Mouse (Mus musculus): Measurements from ENCODE around the gene Hmox1. TPM values are rescaled to one million over a fixed set of nuclear protein-coding genes. Genes with fewer than 3 reads are reported as not detected.
A peak's percentile ranks its signal among the peaks of the same experiment; 100 is the strongest.

Hmox1 gene
- 19.9 and 28.3 TPM in 2 replicates for polyA plus RNA-seq (2016; fragmentation: Nextera tagmentation; extraction: Ambion mirVana)

GRCm38 (mm10) chr8:75093399-75094156, at the start of gene Hmox1:
TSS of gene Hmox1 (plus strand) at chr8:75093621.
- WGBS, result under 1% methylated on average over 36 of the region's 36 CpGs
- Histone ChIP-seq H3K9me3 (no peaks in the 10 kb centered on the region), H3K36me3 (peaks cover 29% of the 10 kb centered on the region), H3K4me1 (peaks cover 21% of the 10 kb centered on the region), H3K27ac (peak within 1 kb of the TSS; percentile 90), H3K27me3 (ENCODE audit: insufficient read depth, poor library complexity, severe bottlenecking) (peaks cover 5% of the 10 kb centered on the region; the same call in 1 of the 2 replicates), H3K4me3 (peak within 1 kb of the TSS; percentile 84)
- peak; percentile 95 for DNase-seq (ENCODE audit: low spot score)

- no peak overlapping the region for H3K4me3 ChIP-seq
- H3K9me3 ChIP-seq, result no peaks in the 10 kb centered on the region
- DNase-seq (ENCODE audit: low spot score), result no peak
- no peaks in the 10 kb centered on the region for H3K27me3 ChIP-seq (ENCODE audit: insufficient read depth, poor library complexity, severe bottlenecking)
- peaks cover 11% of the 10 kb centered on the region for H3K4me1 ChIP-seq
- H3K36me3 ChIP-seq, result peaks cover 9% of the 10 kb centered on the region; the same call in 1 of the 2 replicates
- 78% methylated on average over 1 of the region's 1 CpGs for WGBS
- H3K27ac ChIP-seq, result no peak overlapping the region; the same call in 1 of the 2 replicates
Observed at GRCm38 (mm10) chr8:75046303-75046702, 47.1 kb upstream of the Hmox1 start.

GRCm38 (mm10) chr8:75047784-75048183, 45.6 kb upstream of the Hmox1 start:
- H3K4me3 ChIP-seq, result no peak overlapping the region
- H3K4me1 ChIP-seq, result peaks cover 11% of the 10 kb centered on the region

GRCm38 (mm10) chr8:75053342-75053741, 40.1 kb upstream of the Hmox1 start:
- no peak overlapping the region for H3K27ac ChIP-seq
- no peak for DNase-seq (ENCODE audit: low spot score)
- no peak overlapping the region for H3K4me3 ChIP-seq
- WGBS, result 89% methylated on average over 4 of the region's 4 CpGs
- H3K27me3 ChIP-seq (ENCODE audit: insufficient read depth, poor library complexity, severe bottlenecking), result no peaks in the 10 kb centered on the region
- no peaks in the 10 kb centered on the region for H3K9me3 ChIP-seq
- no peaks in the 10 kb centered on the region for H3K4me1 ChIP-seq
- peaks cover 40% of the 10 kb centered on the region for H3K36me3 ChIP-seq

More at GRCm38 (mm10) chr8:75047784-75048183, 45.6 kb upstream of the Hmox1 start:
- Histone ChIP-seq H3K9me3 (no peaks in the 10 kb centered on the region), H3K27ac (no peak overlapping the region), H3K36me3 (peaks cover 13% of the 10 kb centered on the region; the same call in 1 of the 2 replicates), H3K27me3 (ENCODE audit: insufficient read depth, poor library complexity, severe bottlenecking) (no peaks in the 10 kb centered on the region)
- WGBS, result 85% methylated on average over 3 of the region's 3 CpGs
- no peak for DNase-seq (ENCODE audit: low spot score)

- WGBS, result 85% methylated on average over 2 of the region's 2 CpGs
- H3K27me3 ChIP-seq (ENCODE audit: insufficient read depth, poor library complexity, severe bottlenecking), result no peaks in the 10 kb centered on the region
- peaks cover 50% of the 10 kb centered on the region for H3K36me3 ChIP-seq
- H3K4me3 ChIP-seq, result no peak overlapping the region
- DNase-seq (ENCODE audit: low spot score), result no peak
- no peaks in the 10 kb centered on the region for H3K4me1 ChIP-seq
- no peaks in the 10 kb centered on the region for H3K9me3 ChIP-seq
- no peak overlapping the region for H3K27ac ChIP-seq
Observed at GRCm38 (mm10) chr8:75055673-75056072, 37.7 kb upstream of the Hmox1 start.

GRCm38 (mm10) chr8:75060022-75060421, 33.4 kb upstream of the Hmox1 start:
- Histone ChIP-seq H3K9me3 (no peaks in the 10 kb centered on the region), H3K27ac (no peak overlapping the region), H3K36me3 (peaks cover 59% of the 10 kb centered on the region), H3K4me1 (peaks cover 11% of the 10 kb centered on the region), H3K4me3 (no peak overlapping the region), H3K27me3 (ENCODE audit: insufficient read depth, poor library complexity, severe bottlenecking) (no peaks in the 10 kb centered on the region)
- DNase-seq (ENCODE audit: low spot score), result no peak
- WGBS, result 72% methylated on average over 6 of the region's 6 CpGs

- WGBS, result 75% methylated on average over 2 of the region's 2 CpGs
- Histone ChIP-seq H3K9me3 (no peaks in the 10 kb centered on the region), H3K4me3 (no peak overlapping the region), H3K4me1 (peaks cover 11% of the 10 kb centered on the region), H3K27me3 (ENCODE audit: insufficient read depth, poor library complexity, severe bottlenecking) (no peaks in the 10 kb centered on the region), H3K27ac (no peak overlapping the region), H3K36me3 (peaks cover 64% of the 10 kb centered on the region)
- no peak for DNase-seq (ENCODE audit: low spot score)
Observed at GRCm38 (mm10) chr8:75060815-75061214, 32.6 kb upstream of the Hmox1 start.

GRCm38 (mm10) chr8:75063290-75063689, 30.1 kb upstream of the Hmox1 start:
- DNase-seq (ENCODE audit: low spot score), result no peak
- H3K4me3 ChIP-seq, result no peak overlapping the region
- WGBS, result 63% methylated on average over 3 of the region's 3 CpGs
- H3K9me3 ChIP-seq, result no peaks in the 10 kb centered on the region
- H3K27ac ChIP-seq, result no peak overlapping the region
- peaks cover 69% of the 10 kb centered on the region for H3K36me3 ChIP-seq
- H3K27me3 ChIP-seq (ENCODE audit: insufficient read depth, poor library complexity, severe bottlenecking), result no peaks in the 10 kb centered on the region
- peaks cover 14% of the 10 kb centered on the region for H3K4me1 ChIP-seq

- Histone ChIP-seq H3K27ac (no peak overlapping the region), H3K9me3 (no peaks in the 10 kb centered on the region), H3K27me3 (ENCODE audit: insufficient read depth, poor library complexity, severe bottlenecking) (no peaks in the 10 kb centered on the region), H3K36me3 (peaks cover 59% of the 10 kb centered on the region), H3K4me3 (no peak overlapping the region), H3K4me1 (peaks cover 14% of the 10 kb centered on the region)
- no peak for DNase-seq (ENCODE audit: low spot score)
- WGBS, result 85% methylated on average over 3 of the region's 3 CpGs
Observed at GRCm38 (mm10) chr8:75064790-75065189, 28.6 kb upstream of the Hmox1 start.

GRCm38 (mm10) chr8:75067287-75067686, 26.1 kb upstream of the Hmox1 start:
- Histone ChIP-seq H3K9me3 (no peaks in the 10 kb centered on the region), H3K27ac (no peak overlapping the region), H3K4me1 (peaks cover 18% of the 10 kb centered on the region), H3K4me3 (no peak overlapping the region), H3K27me3 (ENCODE audit: insufficient read depth, poor library complexity, severe bottlenecking) (no peaks in the 10 kb centered on the region), H3K36me3 (peaks cover 46% of the 10 kb centered on the region)
- 66% methylated on average over 6 of the region's 6 CpGs for WGBS
- no peak for DNase-seq (ENCODE audit: low spot score)

- Histone ChIP-seq H3K27me3 (ENCODE audit: insufficient read depth, poor library complexity, severe bottlenecking) (no peaks in the 10 kb centered on the region), H3K27ac (no peak overlapping the region), H3K4me1 (0 out of 2 replicates have a peak, but pooled peaks cover 7% of the 10 kb centered on the region), H3K4me3 (no peak overlapping the region), H3K9me3 (no peaks in the 10 kb centered on the region), H3K36me3 (peaks cover 28% of the 10 kb centered on the region)
- 64% methylated on average over 1 of the region's 1 CpGs for WGBS
- no peak for DNase-seq (ENCODE audit: low spot score)
Observed at GRCm38 (mm10) chr8:75070297-75070696, 23.1 kb upstream of the Hmox1 start.

- Histone ChIP-seq H3K9me3 (no peaks in the 10 kb centered on the region), H3K36me3 (peaks cover 14% of the 10 kb centered on the region), H3K4me1 (0 out of 2 replicates have a peak, but pooled peaks cover 7% of the 10 kb centered on the region), H3K4me3 (no peak overlapping the region), H3K27me3 (ENCODE audit: insufficient read depth, poor library complexity, severe bottlenecking) (no peaks in the 10 kb centered on the region), H3K27ac (0 out of 2 replicates have a peak overlapping the region, but pooled peaks have one; percentile 47)
- 27% methylated on average over 4 of the region's 4 CpGs for whole genome bisulfite sequencing
- DNase-seq (ENCODE audit: low spot score), result peak; percentile 93
Observed at GRCm38 (mm10) chr8:75071627-75072346, 21.6 kb upstream of the Hmox1 start.

- Histone ChIP-seq H3K36me3 (no peaks in the 10 kb centered on the region; the same call in 1 of the 2 replicates), H3K27ac (no peak overlapping the region), H3K4me1 (0 out of 2 replicates have a peak, but pooled peaks cover 4% of the 10 kb centered on the region), H3K9me3 (no peaks in the 10 kb centered on the region), H3K4me3 (no peak overlapping the region), H3K27me3 (ENCODE audit: insufficient read depth, poor library complexity, severe bottlenecking) (no peaks in the 10 kb centered on the region)
- WGBS, result 91% methylated on average over 1 of the region's 1 CpGs
- no peak for DNase-seq (ENCODE audit: low spot score)
Observed at GRCm38 (mm10) chr8:75074876-75075275, 18.5 kb upstream of the Hmox1 start.

Data from heart, embryonic 10.5 days (tissue).